Mouse (Mus musculus): Measurements from ENCODE around the gene Zbtb17. TPM values are rescaled to one million over a fixed set of nuclear protein-coding genes. Genes with fewer than 3 reads are reported as not detected.

Gene Zbtb17
- total RNA-seq, 2 experiments from 2014 or later: 45.3 to 46.4 TPM

- no peak for TF ChIP-seq CTCF (IDR thresholded peaks at IDR 0.05)
- Histone ChIP-seq H3K27ac (no peak overlapping the region), H3K4me3 (no peak overlapping the region)
- intact Hi-C loops (cut with DNase I): no loop called here
- DNase-seq (ENCODE audit: extremely low spot score in 1 of 2, low spot score in 2 of 2): no peak
Observed at GRCm38 (mm10) chr4:141465512-141466288, 21.2 kb downstream of the Zbtb17 start.

GRCm38 (mm10) chr4:141466289-141466795, 21.9 kb downstream of the Zbtb17 start:
- intact Hi-C loops (cut with DNase I): no loop called here
- Histone ChIP-seq H3K4me3 (no peak overlapping the region), H3K27ac (no peak overlapping the region)
- TF ChIP-seq CTCF (IDR thresholded peaks at IDR 0.05): no peak
- no peak for DNase-seq (ENCODE audit: extremely low spot score in 1 of 2, low spot score in 2 of 2)

GRCm38 (mm10) chr4:141466844-141467580, 22.6 kb downstream of the Zbtb17 start:
- no peak overlapping the region for H3K4me3 ChIP-seq
- intact Hi-C loops (cut with DNase I): no loop called here
- no peak; the same call in 1 of the 2 replicates for TF ChIP-seq CTCF (IDR thresholded peaks at IDR 0.05)

GRCm38 (mm10) chr4:141467581-141467927, 23.1 kb downstream of the Zbtb17 start:
- no peak for DNase-seq (ENCODE audit: extremely low spot score in 1 of 2, low spot score in 2 of 2)
- no peak overlapping the region for H3K4me3 ChIP-seq
- H3K27ac ChIP-seq: no peak overlapping the region
- no peak for TF ChIP-seq CTCF (IDR thresholded peaks at IDR 0.05)
- intact Hi-C loops (cut with DNase I): no loop called here

More at GRCm38 (mm10) chr4:141466844-141467580, 22.6 kb downstream of the Zbtb17 start:
- no peak overlapping the region for H3K27ac ChIP-seq
- DNase-seq (ENCODE audit: extremely low spot score in 1 of 2, low spot score in 2 of 2): no peak

GRCm38 (mm10) chr4:141468576-141468975, 24.1 kb downstream of the Zbtb17 start:
- Histone ChIP-seq H3K4me3 (no peak overlapping the region), H3K27ac (no peak overlapping the region)
- intact Hi-C loops (cut with DNase I): no loop called here
- peak in 1 of 2 experiments; percentile 28 for DNase-seq (ENCODE audit: extremely low spot score in 1 of 2, low spot score in 2 of 2)
- TF ChIP-seq CTCF (IDR thresholded peaks at IDR 0.05): no peak

- Histone ChIP-seq H3K4me3 (no peak overlapping the region), H3K27ac (no peak overlapping the region)
- no peak for TF ChIP-seq CTCF (IDR thresholded peaks at IDR 0.05)
- no peak for DNase-seq (ENCODE audit: extremely low spot score in 1 of 2, low spot score in 2 of 2)
- intact Hi-C loops (cut with DNase I): no loop called here
Observed at GRCm38 (mm10) chr4:141469343-141469742, 24.9 kb downstream of the Zbtb17 start.

- no peak for TF ChIP-seq CTCF (IDR thresholded peaks at IDR 0.05)
- Histone ChIP-seq H3K27ac (no peak overlapping the region), H3K4me3 (no peak overlapping the region)
- no peak for DNase-seq (ENCODE audit: extremely low spot score in 1 of 2, low spot score in 2 of 2)
- intact Hi-C loops (cut with DNase I): no loop called here
Observed at GRCm38 (mm10) chr4:141471491-141471890, 27.0 kb downstream of the Zbtb17 start.

- TF ChIP-seq CTCF (IDR thresholded peaks at IDR 0.05): no peak
- Histone ChIP-seq H3K4me3 (no peak overlapping the region), H3K27ac (no peak overlapping the region)
- intact Hi-C loops (cut with DNase I): no loop called here
- no peak for DNase-seq (ENCODE audit: extremely low spot score in 1 of 2, low spot score in 2 of 2)
Observed at GRCm38 (mm10) chr4:141472641-141473321, 28.3 kb downstream of the Zbtb17 start.

- no peak for TF ChIP-seq CTCF (IDR thresholded peaks at IDR 0.05)
- intact Hi-C loops (cut with DNase I): no loop called here
- no peak for DNase-seq (ENCODE audit: extremely low spot score in 1 of 2, low spot score in 2 of 2)
- Histone ChIP-seq H3K27ac (no peak overlapping the region; the same call in 1 of the 2 replicates), H3K4me3 (no peak overlapping the region)
Observed at GRCm38 (mm10) chr4:141474431-141474830, 30.0 kb downstream of the Zbtb17 start.

- intact Hi-C loops (cut with DNase I): loop anchor here (1.0 kb wide), 1 partner anchor 82 kb away; no protein-coding TSS in a partner anchor
- TF ChIP-seq CTCF (IDR thresholded peaks at IDR 0.05): no peak
- peak; percentile 63 to 68 for DNase-seq (ENCODE audit: extremely low spot score in 1 of 2, low spot score in 2 of 2)
- peak overlapping the region; percentile 84 for H3K27ac ChIP-seq
- H3K4me3 ChIP-seq: no peak overlapping the region
Observed at GRCm38 (mm10) chr4:141477681-141478102, 33.2 kb downstream of the Zbtb17 start.

- no peak for TF ChIP-seq CTCF (IDR thresholded peaks at IDR 0.05)
- intact Hi-C loops (cut with DNase I): loop anchor here (1.0 kb wide), 1 partner anchor 81 kb away; no protein-coding TSS in a partner anchor
- no peak for DNase-seq (ENCODE audit: extremely low spot score in 1 of 2, low spot score in 2 of 2)
- peak overlapping the region; percentile 84 for H3K27ac ChIP-seq
- H3K4me3 ChIP-seq: no peak overlapping the region
Observed at GRCm38 (mm10) chr4:141478225-141478624, 33.8 kb downstream of the Zbtb17 start.
